Mouse (Mus musculus) forebrain, postnatal 0 days (tissue): ENCODE results near the gene B4gat1. TPM values are rescaled to one million over a fixed set of nuclear protein-coding genes. Genes with fewer than 3 reads are reported as not detected.

Experiments used
- ATAC-seq: fragments of 200-750 bp; cut with Nextera tagmentation; 2 replicates; pipeline ENCODE4 v1.8.0; 2017; ENCODE audit warnings: mild to moderate bottlenecking, moderate library complexity
- DNase-seq: peaks from one replicate; pipeline ENCODE4 v3.0.0-alpha.2; 2015
- H3K27ac ChIP-seq: fragments of 300-500 bp; sonication (generic); 2 replicates; pipeline ENCODE4 v1.5.1; 2014; ENCODE audit warnings: low read depth, mild to moderate bottlenecking, antibody characterized with exemption, low read length, moderate library complexity, mixed read lengths
- H3K27me3 ChIP-seq: fragments of 300-500 bp; sonication (generic); 2 replicates; pipeline ENCODE4 v1.6.1; 2014; ENCODE audit warnings: mild to moderate bottlenecking, low read length, mixed read lengths; ENCODE audit not compliant: insufficient read depth
- H3K36me3 ChIP-seq: fragments of 300-500 bp; sonication (generic); 2 replicates; pipeline ENCODE4 v1.6.1; 2014; ENCODE audit warnings: mild to moderate bottlenecking, moderate library complexity; ENCODE audit not compliant: insufficient read depth
- H3K4me1 ChIP-seq: fragments of 300-500 bp; sonication (generic); 2 replicates; pipeline ENCODE4 v1.6.1; 2014; ENCODE audit warnings: antibody characterized with exemption; ENCODE audit not compliant: insufficient read depth
- H3K4me2 ChIP-seq: fragments of 300-500 bp; sonication (generic); 2 replicates; pipeline ENCODE4 v1.6.1; 2014; ENCODE audit warnings: low read depth, mild to moderate bottlenecking, moderate library complexity
- H3K4me3 ChIP-seq: fragments of 300-500 bp; sonication (generic); 2 replicates; pipeline ENCODE4 v1.5.1; 2014; ENCODE audit warnings: low read depth, low read length, mixed read lengths
- H3K9ac ChIP-seq: fragments of 300-500 bp; sonication (generic); 2 replicates; pipeline ENCODE4 v1.6.1; 2014; ENCODE audit warnings: mild to moderate bottlenecking
- H3K9me3 ChIP-seq: fragments of 300-500 bp; sonication (generic); 2 replicates; pipeline ENCODE4 v1.6.1; 2016; ENCODE audit warnings: low read length
- CTCF ChIP-seq: sonication (generic); IDR thresholded peaks from 2 replicates; pipeline ENCODE4 v1.5.1; 2016; ENCODE audit warnings: antibody characterized with exemption, control low read depth, low read depth
- WGBS: fragments of 180-500 bp; shearing (Covaris S2); extraction: QIAGEN DNeasy Blood & Tissue Kit; methylation state at CpG from one replicate; pipeline ENCODE4 v1.1.7; 2014; 5-methylcytosine and 5-hydroxymethylcytosine counted together
- polyA plus RNA-seq: library from polyadenylated mRNA; unstranded; fragments of >200 nt; fragmentation: Nextera tagmentation; extraction: Ambion mirVana; gene quantifications from 2 replicates; pipeline ENCODE4 v1.2.1, GENCODE M21; 2015
- total RNA-seq: library from RNA; depleted of rRNA; stranded (reverse); fragments of >200 nt; gene quantifications from 2 replicates; pipeline ENCODE4 v1.2.3, GENCODE M21; 2014; rRNA removed

B4gat1 gene
- total RNA-seq, result 85.9 and 111 TPM in 2 replicates
- polyA plus RNA-seq, result 93.0 and 128 TPM in 2 replicates

DNA sequence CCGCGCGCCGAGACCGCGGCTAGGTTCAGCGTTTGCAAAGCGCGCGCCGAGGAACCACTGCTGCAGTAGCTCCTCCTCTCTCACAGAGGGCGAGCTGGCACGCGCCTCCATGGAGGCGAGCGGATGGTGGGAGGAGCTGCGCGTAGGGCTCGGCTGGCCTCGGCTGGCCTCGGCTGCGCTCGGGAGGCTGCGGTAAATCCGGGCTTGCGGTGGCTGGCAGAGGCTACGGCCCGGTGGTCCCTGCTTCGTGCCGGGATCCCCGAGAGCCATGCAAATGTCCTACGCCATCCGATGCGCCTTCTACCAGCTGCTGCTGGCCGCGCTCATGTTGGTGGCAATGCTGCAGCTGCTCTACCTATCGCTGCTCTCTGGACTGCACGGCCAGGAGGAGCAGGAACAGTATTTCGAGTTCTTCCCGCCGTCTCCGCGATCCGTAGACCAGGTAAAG, at the start of gene B4gat1, which contains the start of gene AC124502.3:
TSS of gene B4gat1 (plus strand) at position 118 of the 448 bp plus-strand sequence.
TSS of gene AC124502.3 (plus strand) at position 183 of the 448 bp plus-strand sequence.
- Histone ChIP-seq H3K9ac (peak within 1 kb of the TSS; percentile 94), H3K36me3 (peaks cover 13% of the 10 kb centered on the region; the same call in 1 of the 2 replicates), H3K27ac (peak within 1 kb of the TSS; percentile 88), H3K4me1 (0 out of 2 replicates have a peak, but pooled peaks cover 15% of the 10 kb centered on the region), H3K27me3 (no peaks in the 10 kb centered on the region), H3K9me3 (no peaks in the 10 kb centered on the region), H3K4me2 (peak within 1 kb of the TSS; percentile 93), H3K4me3 (peak within 1 kb of the TSS; percentile 81)
- TF ChIP-seq CTCF, result peak; percentile 62
- DNase-seq, result peak; percentile 97
- WGBS, result 0% methylated on average over 44 of the region's 44 CpGs
- ATAC-seq, result peak; percentile 96

DNA sequence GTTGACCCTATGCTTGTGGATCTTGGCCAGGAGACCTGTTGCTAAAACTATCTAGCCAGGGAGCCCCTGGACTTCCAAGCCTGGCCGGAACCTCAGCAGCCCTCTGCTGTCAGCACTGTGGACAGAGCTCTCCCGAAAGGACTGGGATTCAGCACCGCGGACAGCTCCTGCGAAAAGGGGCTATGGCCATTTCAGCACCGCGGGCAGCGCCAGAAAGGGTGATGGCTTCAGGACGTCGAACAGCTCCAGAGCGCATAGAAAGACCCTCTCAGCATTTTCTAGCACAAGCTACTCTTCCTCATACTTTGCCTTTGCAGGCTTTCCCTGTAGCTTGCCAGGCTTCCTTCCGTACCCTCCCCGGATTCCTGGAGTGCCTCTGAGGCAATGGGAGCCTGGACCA, 49.6 kb upstream of the B4gat1 start:
- peak; percentile 68 for DNase-seq
- Histone ChIP-seq H3K9me3 (no peaks in the 10 kb centered on the region), H3K36me3 (peaks cover 11% of the 10 kb centered on the region), H3K27me3 (peaks cover 3% of the 10 kb centered on the region; the same call in 1 of the 2 replicates), H3K27ac (no peak overlapping the region), H3K4me3 (peak overlapping the region; percentile 41), H3K4me2 (peak overlapping the region; percentile 68), H3K4me1 (peaks cover 20% of the 10 kb centered on the region), H3K9ac (peak overlapping the region; percentile 46)
- ATAC-seq, result no peak
- no peak for TF ChIP-seq CTCF
- WGBS, result 4% methylated on average over 13 of the region's 13 CpGs

DNA sequence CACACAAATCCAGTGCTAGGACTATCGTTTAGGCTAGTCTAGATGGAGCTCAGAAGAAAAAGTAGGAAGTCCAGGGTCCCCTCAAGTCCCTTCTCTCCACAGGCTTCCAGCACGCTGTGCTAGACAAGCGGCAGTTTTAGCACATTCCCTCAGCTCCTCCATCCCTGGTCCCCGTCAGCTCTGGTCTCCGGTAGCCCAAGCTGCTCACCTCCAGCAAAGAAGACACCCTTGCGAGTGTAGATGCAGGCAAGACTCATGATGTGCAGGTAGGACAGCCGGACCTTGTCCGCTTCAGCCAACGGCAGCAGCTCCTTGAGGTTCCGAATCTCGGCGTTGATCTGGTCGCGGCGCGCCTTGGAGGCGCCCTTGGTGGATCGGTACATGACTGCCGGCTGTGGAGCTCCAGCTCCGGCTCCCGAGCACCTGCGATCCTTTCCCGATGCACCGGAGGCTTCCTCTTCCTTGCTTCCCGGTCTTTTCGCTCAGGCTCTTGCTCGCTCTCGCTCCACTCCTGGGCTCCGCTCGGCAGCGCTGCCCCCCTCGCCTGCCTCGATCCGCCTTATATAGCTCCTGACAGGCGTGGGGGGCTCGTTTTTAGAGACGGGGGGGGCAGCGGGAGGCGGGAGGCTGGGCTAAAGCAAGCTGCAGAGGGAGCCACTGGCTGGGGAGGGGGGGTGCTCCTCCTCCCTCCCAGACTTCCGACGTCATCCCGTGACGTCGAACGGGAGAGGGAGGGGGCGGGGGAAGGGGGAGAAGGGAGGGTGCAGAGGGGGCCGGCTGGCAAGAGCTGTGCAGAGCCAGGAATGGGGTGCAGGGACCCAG, 49.0 kb upstream of the B4gat1 start:
- Histone ChIP-seq H3K27ac (0 out of 2 replicates have a peak overlapping the region, but pooled peaks have one; percentile 24), H3K9me3 (no peaks in the 10 kb centered on the region), H3K9ac (peak overlapping the region; percentile 46), H3K4me3 (peak overlapping the region; percentile 41), H3K4me2 (peak overlapping the region; percentile 68), H3K4me1 (peaks cover 26% of the 10 kb centered on the region), H3K27me3 (no peaks in the 10 kb centered on the region), H3K36me3 (peaks cover 11% of the 10 kb centered on the region)
- DNase-seq (peak; percentile 93), ATAC-seq (peak; percentile 82)
- 12% methylated on average over 46 of the region's 47 CpGs for WGBS
- no peak; the same call in 1 of the 2 replicates for TF ChIP-seq CTCF

DNA sequence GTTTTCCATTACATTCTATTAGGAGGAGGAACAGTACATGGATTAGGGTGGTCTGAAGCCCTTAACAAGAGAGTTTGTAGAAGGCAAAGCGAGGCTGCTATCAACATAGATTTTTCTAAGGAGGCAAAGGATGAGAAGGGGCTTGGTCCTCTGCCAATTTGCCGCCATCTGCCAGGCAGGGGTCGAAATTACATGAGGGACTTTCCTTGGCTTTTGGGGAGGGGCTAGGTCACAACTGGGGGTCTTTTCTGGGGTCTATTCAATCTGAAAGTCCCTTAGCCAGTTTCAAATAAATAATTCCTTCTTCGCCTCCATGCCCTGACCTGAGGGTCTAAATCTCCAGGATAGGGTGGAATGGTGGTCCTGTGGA, 48.4 kb upstream of the B4gat1 start, which contains the start of gene Npas4:
TSS of gene Npas4 (minus strand) at position 61 of the 370 bp plus-strand sequence.
- DNase-seq, result no peak
- H3K4me1 ChIP-seq, result peaks cover 32% of the 10 kb centered on the region

DNA sequence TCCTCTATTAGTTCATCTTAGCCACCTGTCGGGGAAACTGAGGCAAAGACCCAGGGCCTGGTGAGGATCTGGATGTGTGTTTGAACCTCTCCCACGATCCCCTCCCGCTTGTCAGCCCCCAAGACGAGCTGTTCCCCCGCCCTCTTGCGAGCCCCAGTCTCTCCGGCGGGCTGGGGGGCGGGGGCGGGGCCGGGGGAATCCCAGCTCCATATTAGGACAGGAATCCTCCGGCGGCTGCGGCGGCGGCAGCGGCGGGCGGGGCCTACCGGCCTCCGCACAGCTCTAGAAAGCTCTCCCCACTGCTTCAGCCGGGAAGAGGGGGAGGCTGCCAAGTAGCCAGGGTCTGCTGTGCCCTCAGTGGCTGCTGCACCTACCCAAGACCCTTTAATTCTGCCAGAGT, 47.9 kb upstream of the B4gat1 start:
- 0 out of 2 replicates have a peak overlapping the region, but pooled peaks have one; percentile 18 for H3K9ac ChIP-seq
- H3K4me1 ChIP-seq, result peaks cover 32% of the 10 kb centered on the region
- no peak for TF ChIP-seq CTCF
- H3K27ac ChIP-seq, result 0 out of 2 replicates have a peak overlapping the region, but pooled peaks have one; percentile 24
- H3K36me3 ChIP-seq, result peaks cover 11% of the 10 kb centered on the region
- ATAC-seq (peak; percentile 6; the same call in 1 of the 2 replicates), DNase-seq (peak; percentile 56)
- H3K27me3 ChIP-seq, result no peaks in the 10 kb centered on the region
- H3K9me3 ChIP-seq, result no peaks in the 10 kb centered on the region
- peak overlapping the region; percentile 68 for H3K4me2 ChIP-seq
- WGBS, result 2% methylated on average over 21 of the region's 22 CpGs
- peak overlapping the region; percentile 41 for H3K4me3 ChIP-seq

More for the DNA sequence above, 48.4 kb upstream of the B4gat1 start, which contains the start of gene Npas4:
- no peaks in the 10 kb centered on the region for H3K9me3 ChIP-seq
- H3K27ac ChIP-seq, result 0 out of 2 replicates have a peak within 1 kb of the TSS, but pooled peaks have one; percentile 24
- H3K9ac ChIP-seq, result peak within 1 kb of the TSS; percentile 46
- H3K4me2 ChIP-seq, result peak within 1 kb of the TSS; percentile 68
- WGBS, result 13% methylated on average over 4 of the region's 4 CpGs
- no peaks in the 10 kb centered on the region for H3K27me3 ChIP-seq
- no peak for ATAC-seq
- H3K36me3 ChIP-seq, result peaks cover 11% of the 10 kb centered on the region
- TF ChIP-seq CTCF, result no peak; the same call in 1 of the 2 replicates
- peak within 1 kb of the TSS; percentile 41 for H3K4me3 ChIP-seq

DNA sequence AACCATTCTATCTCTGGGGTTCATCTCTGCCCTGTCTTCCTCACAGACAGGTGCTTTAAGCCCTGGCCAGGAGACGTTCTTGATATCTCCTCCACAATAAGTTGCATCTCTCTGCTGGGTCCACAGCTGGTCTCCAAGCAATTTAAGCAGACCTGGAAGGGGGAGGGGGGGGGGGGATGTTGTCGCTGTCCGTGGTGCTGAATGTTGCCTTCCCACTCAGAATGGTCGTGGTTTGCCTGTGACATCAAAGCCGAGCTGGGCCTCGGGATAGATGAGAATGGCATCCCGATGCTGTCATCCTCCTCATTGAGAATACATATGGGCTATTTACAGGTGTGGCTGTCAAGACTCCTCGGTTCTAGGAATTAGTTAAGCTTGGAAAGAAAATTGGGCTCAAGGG, 46.3 kb upstream of the B4gat1 start:
- Histone ChIP-seq H3K9me3 (no peaks in the 10 kb centered on the region), H3K4me3 (no peak overlapping the region), H3K27ac (peak overlapping the region; percentile 45), H3K4me2 (peak overlapping the region; percentile 18; the same call in 1 of the 2 replicates), H3K9ac (no peak overlapping the region), H3K36me3 (no peaks in the 10 kb centered on the region), H3K27me3 (no peaks in the 10 kb centered on the region), H3K4me1 (peaks cover 32% of the 10 kb centered on the region)
- TF ChIP-seq CTCF, result no peak
- no peak for ATAC-seq
- DNase-seq, result no peak
- WGBS, result 15% methylated on average over 8 of the region's 8 CpGs
